Mouse (Mus musculus): Measurements from ENCODE around the gene Ddx19a. TPM values are rescaled to one million over a fixed set of nuclear protein-coding genes. Genes with fewer than 3 reads are reported as not detected.
"Not testable (repeated sequence)": the region's sequence is repeated elsewhere in the genome, so short reads cannot be mapped to it uniquely, and the experiment has no call there.

Ddx19a gene
- polyA plus RNA-seq, 1 experiment from 2014 or later = 13.3 TPM

DNA sequence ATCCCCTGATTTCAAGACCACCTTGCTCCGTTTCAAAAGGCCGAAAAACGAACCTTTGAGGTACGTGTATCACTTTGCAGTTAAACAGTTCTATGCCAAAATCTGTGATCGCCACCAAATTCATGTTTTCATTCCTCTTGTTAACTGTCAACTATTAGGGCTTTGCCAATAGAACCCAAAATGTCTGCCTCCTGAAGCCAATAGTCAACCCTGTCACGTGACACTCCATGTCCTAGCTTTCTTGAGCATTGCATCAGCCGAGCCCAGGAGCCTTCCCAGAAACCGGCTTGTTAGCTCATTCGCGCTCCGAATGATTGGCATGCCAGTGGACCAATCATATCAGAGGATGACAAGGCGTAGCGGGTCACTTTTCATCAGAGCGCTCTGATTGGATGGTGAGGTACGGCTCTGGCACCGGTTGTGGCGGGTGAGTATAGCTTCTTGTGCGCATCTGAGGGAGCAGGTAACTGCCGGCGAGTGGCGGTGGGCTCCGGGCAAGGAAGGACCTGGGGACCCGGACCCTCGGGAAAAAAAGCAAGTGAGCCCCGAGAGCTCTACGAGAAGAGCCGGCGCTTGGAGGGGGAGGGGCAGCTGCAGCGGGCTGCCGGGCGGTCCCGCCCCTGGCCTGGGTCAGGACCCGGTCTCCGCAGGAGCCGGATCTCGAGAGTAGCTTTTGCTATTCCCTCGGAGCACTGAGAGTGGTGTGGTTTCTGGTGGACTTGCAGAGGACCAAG, 36.0 kb upstream of the Ddx19a start:
- peaks cover 8% of the 10 kb centered on the region; the same call in 1 of the 2 replicates for H3K36me3 ChIP-seq (ENCODE audit: insufficient read depth, low read length)
- no peaks in the 10 kb centered on the region for H3K27me3 ChIP-seq (ENCODE audit: insufficient read depth, low read length)
- no peak for TF ChIP-seq CTCF (IDR thresholded peaks at IDR 0.05; ENCODE audit: low read depth)
- 8% methylated on average over 37 of the region's 37 CpGs for WGBS
- peak; percentile 100 for DNase-seq (ENCODE audit: low spot score)
- H3K9ac ChIP-seq (ENCODE audit: low read depth, low read length) = peak overlapping the region; percentile 77
- H3K9me3 ChIP-seq (replicated peaks; ENCODE audit: low read length) = no peaks in the 10 kb centered on the region
- peak overlapping the region; percentile 83 for H3K27ac ChIP-seq
- no peaks in the 10 kb centered on the region; the same call in 1 of the 2 replicates for H3K4me1 ChIP-seq (replicated peaks; ENCODE audit: insufficient read depth, low read length)
- H3K4me2 ChIP-seq (ENCODE audit: low read length) = peak overlapping the region; percentile 79
- peak overlapping the region; percentile 75 for H3K4me3 ChIP-seq (replicated peaks; ENCODE audit: low read depth, low read length)
- ATAC-seq (replicated peaks; ENCODE audit: low FRiP score, low read depth) = peak; percentile 99

- 98% methylated on average over 7 of the region's 7 CpGs for WGBS
- H3K4me3 ChIP-seq (replicated peaks; ENCODE audit: low read depth, low read length) = peak within 1 kb of the TSS; percentile 75
- H3K9me3 ChIP-seq (replicated peaks; ENCODE audit: low read length) = no peaks in the 10 kb centered on the region
- no peaks in the 10 kb centered on the region for H3K27me3 ChIP-seq (ENCODE audit: insufficient read depth, low read length)
- H3K9ac ChIP-seq (ENCODE audit: low read depth, low read length) = peak within 1 kb of the TSS; percentile 77
- ATAC-seq (replicated peaks; ENCODE audit: low FRiP score, low read depth) = no peak
- no peak for TF ChIP-seq CTCF (IDR thresholded peaks at IDR 0.05; ENCODE audit: low read depth)
- H3K36me3 ChIP-seq (ENCODE audit: insufficient read depth, low read length) = 0 out of 2 replicates have a peak, but pooled peaks cover 6% of the 10 kb centered on the region
- DNase-seq (ENCODE audit: low spot score) = no peak
- H3K4me1 ChIP-seq (replicated peaks; ENCODE audit: insufficient read depth, low read length) = no peaks in the 10 kb centered on the region; the same call in 1 of the 2 replicates
- H3K4me2 ChIP-seq (ENCODE audit: low read length) = peak within 1 kb of the TSS; percentile 79
- peak within 1 kb of the TSS; percentile 83 for H3K27ac ChIP-seq
Observed at GRCm38 (mm10) chr8:111032916-111033315, 35.3 kb upstream of the Ddx19a start, which contains the start of gene Aars. TSS of gene Aars (plus strand) at chr8:111033144.

- WGBS = 95% methylated on average over 19 of the region's 19 CpGs
Observed at GRCm38 (mm10) chr8:111031572-111031971, 34.0 kb upstream of the Ddx19a start, which contains the start of gene Ddx19b. TSS of gene Ddx19b (minus strand) at chr8:111031751.

DNA sequence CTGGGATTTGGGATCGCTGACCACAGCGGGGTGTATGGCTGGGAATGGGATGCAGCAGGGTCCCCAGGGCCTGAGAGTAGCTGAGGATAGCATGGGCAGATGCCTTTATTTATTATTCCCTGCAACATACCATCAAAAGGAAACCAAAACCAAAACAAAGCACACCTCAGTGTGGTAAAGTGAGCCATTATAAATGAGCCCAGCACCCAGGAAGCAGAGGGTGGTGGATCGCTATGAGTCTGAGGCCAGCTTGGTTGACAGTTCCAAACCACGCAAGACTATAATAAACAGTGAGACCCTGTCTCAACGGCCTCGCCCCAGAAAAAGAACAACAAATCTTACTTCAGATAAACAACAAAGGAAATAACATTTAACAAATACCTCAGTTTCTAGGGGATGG, 32.4 kb upstream of the Ddx19a start:
- ATAC-seq (replicated peaks; ENCODE audit: low FRiP score, low read depth) (no peak), DNase-seq (ENCODE audit: low spot score) (no peak)
- 80% methylated on average over 6 of the region's 6 CpGs for WGBS

More at GRCm38 (mm10) chr8:111031572-111031971, 34.0 kb upstream of the Ddx19a start, which contains the start of gene Ddx19b:
- H3K4me2 ChIP-seq (ENCODE audit: low read length) = no peak within 1 kb of the TSS
- no peak within 1 kb of the TSS for H3K4me3 ChIP-seq (replicated peaks; ENCODE audit: low read depth, low read length)
- no peaks in the 10 kb centered on the region for H3K36me3 ChIP-seq (ENCODE audit: insufficient read depth, low read length)
- H3K27ac ChIP-seq = no peak within 1 kb of the TSS
- no peaks in the 10 kb centered on the region for H3K27me3 ChIP-seq (ENCODE audit: insufficient read depth, low read length)
- no peaks in the 10 kb centered on the region; the same call in 1 of the 2 replicates for H3K4me1 ChIP-seq (replicated peaks; ENCODE audit: insufficient read depth, low read length)
- no peak for TF ChIP-seq CTCF (IDR thresholded peaks at IDR 0.05; ENCODE audit: low read depth)
- H3K9ac ChIP-seq (ENCODE audit: low read depth, low read length) = no peak within 1 kb of the TSS
- ATAC-seq (replicated peaks; ENCODE audit: low FRiP score, low read depth) = no peak
- DNase-seq (ENCODE audit: low spot score) = no peak
- H3K9me3 ChIP-seq (replicated peaks; ENCODE audit: low read length) = no peaks in the 10 kb centered on the region

DNA sequence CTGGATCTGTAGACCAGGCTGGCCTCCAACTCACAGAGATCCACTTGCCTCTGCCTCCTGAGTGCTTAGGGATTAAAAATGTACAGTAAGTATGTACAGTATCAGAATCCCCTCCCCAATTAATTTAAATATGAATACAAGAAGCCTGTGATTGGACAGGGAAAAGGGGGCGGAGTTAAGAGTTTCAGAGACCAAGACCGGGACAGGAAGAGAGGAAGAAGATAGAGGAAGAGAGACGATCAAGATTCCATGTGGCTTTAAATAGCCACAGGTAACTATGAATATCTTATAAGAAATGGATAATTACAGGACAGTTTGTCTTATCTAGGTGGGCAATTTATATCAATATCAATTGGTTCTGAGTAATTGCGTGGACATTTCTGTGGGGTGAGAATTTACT, 32.0 kb upstream of the Ddx19a start:
- ATAC-seq (replicated peaks; ENCODE audit: low FRiP score, low read depth) = no peak
- no peak overlapping the region for H3K27ac ChIP-seq
- no peaks in the 10 kb centered on the region for H3K36me3 ChIP-seq (ENCODE audit: insufficient read depth, low read length)
- 49% methylated on average over 4 of the region's 4 CpGs for WGBS
- no peaks in the 10 kb centered on the region for H3K27me3 ChIP-seq (ENCODE audit: insufficient read depth, low read length)
- DNase-seq (ENCODE audit: low spot score) = no peak
- no peak overlapping the region for H3K4me3 ChIP-seq (replicated peaks; ENCODE audit: low read depth, low read length)
- no peaks in the 10 kb centered on the region for H3K9me3 ChIP-seq (replicated peaks; ENCODE audit: low read length)
- no peak overlapping the region for H3K9ac ChIP-seq (ENCODE audit: low read depth, low read length)
- no peak for TF ChIP-seq CTCF (IDR thresholded peaks at IDR 0.05; ENCODE audit: low read depth)
- H3K4me2 ChIP-seq (ENCODE audit: low read length) = no peak overlapping the region
- no peaks in the 10 kb centered on the region for H3K4me1 ChIP-seq (replicated peaks; ENCODE audit: insufficient read depth, low read length)

More for the DNA sequence above, 32.4 kb upstream of the Ddx19a start:
- Histone ChIP-seq H3K4me1 (replicated peaks; ENCODE audit: insufficient read depth, low read length) (no peaks in the 10 kb centered on the region; the same call in 1 of the 2 replicates), H3K4me2 (ENCODE audit: low read length) (no peak overlapping the region), H3K4me3 (replicated peaks; ENCODE audit: low read depth, low read length) (no peak overlapping the region), H3K27ac (no peak overlapping the region), H3K9me3 (replicated peaks; ENCODE audit: low read length) (no peaks in the 10 kb centered on the region), H3K27me3 (ENCODE audit: insufficient read depth, low read length) (no peaks in the 10 kb centered on the region), H3K9ac (ENCODE audit: low read depth, low read length) (no peak overlapping the region), H3K36me3 (ENCODE audit: insufficient read depth, low read length) (no peaks in the 10 kb centered on the region)
- no peak for TF ChIP-seq CTCF (IDR thresholded peaks at IDR 0.05; ENCODE audit: low read depth)

- WGBS = under 1% methylated on average over 31 of the region's 31 CpGs
- peak overlapping the region; percentile 81 for H3K9ac ChIP-seq (ENCODE audit: low read depth, low read length)
- ATAC-seq (replicated peaks; ENCODE audit: low FRiP score, low read depth) = peak; percentile 98
Observed at GRCm38 (mm10) chr8:111027391-111027937, 29.9 kb upstream of the Ddx19a start.

GRCm38 (mm10) chr8:111026609-111027008, 29.0 kb upstream of the Ddx19a start:
- 92% methylated on average over 1 of the region's 2 CpGs for WGBS
- H3K4me2 ChIP-seq (ENCODE audit: low read length); DNase-seq (ENCODE audit: low spot score); H3K27me3 ChIP-seq (ENCODE audit: insufficient read depth, low read length); ATAC-seq (replicated peaks; ENCODE audit: low FRiP score, low read depth); H3K27ac ChIP-seq; H3K36me3 ChIP-seq (ENCODE audit: insufficient read depth, low read length); H3K4me3 ChIP-seq (replicated peaks; ENCODE audit: low read depth, low read length); H3K9ac ChIP-seq (ENCODE audit: low read depth, low read length); H3K9me3 ChIP-seq (replicated peaks; ENCODE audit: low read length); H3K4me1 ChIP-seq (replicated peaks; ENCODE audit: insufficient read depth, low read length): not testable (repeated sequence)

More at GRCm38 (mm10) chr8:111027391-111027937, 29.9 kb upstream of the Ddx19a start:
- TF ChIP-seq CTCF (IDR thresholded peaks at IDR 0.05; ENCODE audit: low read depth) = no peak
- Histone ChIP-seq H3K27ac (peak overlapping the region; percentile 77), H3K9me3 (replicated peaks; ENCODE audit: low read length) (no peaks in the 10 kb centered on the region), H3K27me3 (ENCODE audit: insufficient read depth, low read length) (no peaks in the 10 kb centered on the region), H3K36me3 (ENCODE audit: insufficient read depth, low read length) (no peaks in the 10 kb centered on the region), H3K4me3 (replicated peaks; ENCODE audit: low read depth, low read length) (peak overlapping the region; percentile 66), H3K4me2 (ENCODE audit: low read length) (peak overlapping the region; percentile 70), H3K4me1 (replicated peaks; ENCODE audit: insufficient read depth, low read length) (no peaks in the 10 kb centered on the region)
- DNase-seq (ENCODE audit: low spot score) = peak; percentile 91

- WGBS = 90% methylated on average over 8 of the region's 10 CpGs
- H3K4me2 ChIP-seq (ENCODE audit: low read length); H3K9me3 ChIP-seq (replicated peaks; ENCODE audit: low read length); H3K27me3 ChIP-seq (ENCODE audit: insufficient read depth, low read length); ATAC-seq (replicated peaks; ENCODE audit: low FRiP score, low read depth); H3K27ac ChIP-seq; H3K4me3 ChIP-seq (replicated peaks; ENCODE audit: low read depth, low read length); H3K4me1 ChIP-seq (replicated peaks; ENCODE audit: insufficient read depth, low read length); DNase-seq (ENCODE audit: low spot score); H3K9ac ChIP-seq (ENCODE audit: low read depth, low read length): not testable (repeated sequence)
- peaks cover 14% of the 10 kb centered on the region; the same call in 1 of the 2 replicates for H3K36me3 ChIP-seq (ENCODE audit: insufficient read depth, low read length)
Observed at GRCm38 (mm10) chr8:111010230-111010991, 12.8 kb upstream of the Ddx19a start.
